Mouse (Mus musculus): ENCODE measurements around the gene Fam219b.

The Fam219b gene

DNA sequence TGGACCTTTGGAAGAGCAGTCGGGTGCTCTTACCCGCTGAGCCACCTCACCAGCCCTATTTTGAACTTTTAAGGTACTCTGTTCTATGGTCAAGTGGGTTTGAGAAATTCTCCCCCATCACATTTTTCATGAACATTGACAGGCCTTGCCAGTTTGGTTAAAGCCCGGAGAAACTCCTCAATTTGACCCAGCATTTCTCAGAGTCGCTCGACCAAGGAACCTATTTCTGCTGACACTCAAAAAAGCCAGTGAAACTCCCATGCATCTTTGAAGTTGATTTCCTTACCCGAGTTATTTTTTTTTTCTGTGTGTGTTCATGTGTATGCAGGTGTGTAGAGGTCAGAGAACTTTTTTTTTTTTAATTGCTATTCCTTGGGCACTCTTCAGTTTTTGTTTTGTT, 27.3 kb downstream of the Fam219b start:
- no peak for DNase-seq (ENCODE audit: low read depth, low spot score)

DNA sequence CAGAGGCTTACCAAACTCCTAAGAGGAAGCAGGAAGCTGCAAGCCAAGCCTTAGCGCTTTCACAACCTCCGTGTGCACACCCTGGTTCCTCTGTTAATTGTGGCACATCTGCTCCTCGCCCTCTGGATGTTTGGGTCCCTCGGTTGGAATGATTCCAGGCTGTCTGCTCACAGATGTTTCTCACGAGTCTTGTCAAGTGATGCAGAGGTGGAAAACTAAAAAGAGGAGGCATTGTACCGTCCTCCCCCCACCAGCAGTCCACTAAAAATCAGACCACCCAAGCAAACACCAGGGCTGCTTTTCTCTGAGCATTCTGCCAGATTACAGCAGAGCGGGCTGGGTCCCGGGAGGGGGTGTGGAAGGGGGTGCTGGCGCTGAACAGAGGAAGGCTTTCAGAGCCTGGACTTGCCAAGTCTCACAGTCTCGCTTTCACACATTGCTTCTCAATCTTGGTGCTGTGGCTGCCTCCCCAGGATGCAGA, 28.5 kb downstream of the Fam219b start:
- DNase-seq (ENCODE audit: low read depth, low spot score): no peak

DNA sequence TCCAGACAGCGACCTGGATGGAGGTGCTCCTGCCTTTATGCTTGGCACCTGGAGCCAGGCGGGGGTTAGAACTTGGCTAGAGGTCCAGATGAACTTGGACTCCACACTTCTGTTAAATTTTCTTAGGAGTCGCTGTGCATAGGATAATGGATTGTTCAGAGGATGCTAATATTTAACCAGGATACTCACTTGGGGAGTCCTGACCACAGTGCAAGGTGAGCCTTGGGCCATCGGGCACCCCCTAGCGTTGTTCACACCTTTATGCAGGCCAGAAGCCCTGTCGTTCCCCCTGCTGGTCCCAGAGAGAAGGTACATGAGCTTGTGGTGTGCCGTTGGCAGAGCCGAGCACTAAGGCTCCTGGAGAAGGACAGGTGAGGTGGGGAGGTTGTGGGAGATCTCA, 29.5 kb downstream of the Fam219b start:
- no peak for DNase-seq (ENCODE audit: low read depth, low spot score)

DNA sequence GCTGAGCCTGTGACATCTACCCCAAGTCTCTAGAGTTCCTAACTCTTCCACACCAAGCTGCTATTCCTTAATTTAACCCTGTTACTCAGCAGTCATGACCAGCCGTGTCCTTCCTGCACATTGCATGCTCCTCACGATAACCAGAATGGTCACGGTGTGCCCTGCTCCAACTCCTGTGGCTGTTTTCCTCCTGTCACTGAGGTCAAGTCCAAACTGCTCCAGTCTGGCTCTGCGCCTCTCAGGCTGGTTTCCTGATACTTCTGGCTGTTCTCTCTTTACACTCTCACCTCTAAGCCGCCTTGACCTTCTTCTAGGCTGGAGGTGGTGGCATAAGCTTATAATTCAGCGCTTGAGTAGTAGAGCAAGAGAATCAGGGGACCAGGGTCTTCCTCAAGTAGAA, 31.2 kb downstream of the Fam219b start:
- DNase-seq (ENCODE audit: low read depth, low spot score): no peak

DNA sequence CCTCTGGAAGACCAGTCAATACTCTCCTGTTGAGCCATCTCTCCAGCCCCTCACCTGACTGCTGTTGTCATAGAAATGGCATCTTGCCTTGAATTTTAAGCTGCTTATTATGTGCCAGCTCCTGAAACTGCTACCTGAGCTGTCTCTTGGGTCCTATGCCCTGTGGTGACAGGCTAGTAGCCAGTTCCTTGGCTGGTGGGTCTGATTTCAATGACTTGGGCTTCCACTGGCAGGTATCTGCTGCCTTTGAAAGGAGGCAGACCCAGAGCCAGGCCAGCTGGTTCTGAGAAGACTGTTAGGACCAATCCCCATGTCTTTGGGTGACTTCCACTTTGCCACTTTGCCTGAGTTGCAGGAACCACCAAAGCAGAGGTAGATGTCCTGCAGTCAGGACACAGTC, 37.1 kb downstream of the Fam219b start:
- DNase-seq (ENCODE audit: low read depth, low spot score): no peak

DNA sequence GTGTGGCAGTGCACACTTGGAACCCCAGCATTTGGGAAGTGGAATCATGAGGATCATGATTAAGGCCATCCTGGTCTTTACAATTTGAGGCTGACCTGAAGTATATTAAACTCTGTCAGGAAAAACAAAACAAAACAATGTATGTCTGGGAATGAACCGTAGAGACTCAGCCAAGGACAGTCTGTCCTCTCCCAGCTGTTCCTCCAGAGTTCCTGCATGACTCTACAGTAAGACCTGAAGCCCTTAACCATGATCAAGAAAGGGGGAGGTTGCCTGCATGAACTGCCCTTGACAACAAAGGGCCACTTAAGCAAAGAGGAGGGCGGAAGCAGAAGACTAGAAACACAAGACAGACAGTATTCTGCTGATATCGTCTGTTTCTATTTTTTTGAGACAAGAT, 38.2 kb downstream of the Fam219b start:
- no peak for DNase-seq (ENCODE audit: low read depth, low spot score)

DNA sequence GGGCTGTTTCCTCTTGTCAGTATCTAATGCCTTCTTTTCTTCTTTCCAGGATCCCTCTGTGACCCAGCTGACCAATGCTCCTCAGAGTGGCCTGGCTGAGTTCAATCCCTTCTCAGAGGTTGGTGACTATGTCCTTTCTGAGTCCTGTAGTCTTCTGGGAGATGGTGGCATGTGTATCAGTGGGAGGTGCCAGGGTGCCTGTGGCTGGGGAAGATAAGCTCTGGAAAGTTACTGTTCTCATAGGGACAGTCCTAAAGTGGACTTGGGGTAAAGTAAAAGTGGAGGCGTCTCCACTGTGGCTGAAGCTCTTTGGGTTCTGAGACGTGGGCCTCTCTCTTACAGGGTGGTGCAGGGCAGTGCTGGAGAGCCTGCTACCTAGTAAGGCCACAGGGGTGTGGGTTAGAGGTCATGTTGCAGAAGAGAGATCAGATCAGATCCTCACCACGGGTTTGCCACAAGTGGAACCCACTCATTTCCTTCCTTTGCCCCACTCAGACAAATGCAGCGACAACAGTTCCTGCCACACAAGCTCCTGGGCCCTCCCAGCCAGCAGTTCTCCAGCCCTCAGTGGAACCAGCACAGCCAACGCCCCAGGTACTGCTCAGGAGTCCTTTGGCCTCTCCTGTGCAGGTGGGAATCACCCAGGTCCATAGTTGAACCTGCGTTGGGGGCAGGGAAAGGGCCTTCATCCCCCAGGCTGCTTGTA, 40.0 kb downstream of the Fam219b start:
- no peak for DNase-seq (ENCODE audit: low read depth, low spot score)

DNA sequence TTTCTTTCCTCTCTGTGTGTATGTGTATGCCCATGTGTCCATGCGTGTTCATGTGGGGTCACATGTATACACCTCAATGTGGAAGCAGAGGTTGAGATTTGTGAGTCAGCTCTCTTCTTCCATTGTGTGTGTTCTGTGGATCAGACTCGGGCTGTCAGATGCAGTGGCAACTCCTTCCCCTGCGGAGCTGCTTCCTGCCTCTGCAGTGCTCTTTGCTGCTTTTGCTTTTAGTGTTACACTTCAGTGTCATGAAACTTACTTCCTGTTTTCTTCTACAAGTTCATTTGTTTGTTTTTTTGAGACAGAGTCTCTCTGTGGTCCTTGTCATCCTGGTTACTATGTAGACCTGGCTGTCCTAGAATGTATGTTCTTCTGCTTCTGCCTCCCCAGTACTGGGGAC, 47.7 kb downstream of the Fam219b start:
- no peak for DNase-seq (ENCODE audit: low read depth, low spot score)

DNA sequence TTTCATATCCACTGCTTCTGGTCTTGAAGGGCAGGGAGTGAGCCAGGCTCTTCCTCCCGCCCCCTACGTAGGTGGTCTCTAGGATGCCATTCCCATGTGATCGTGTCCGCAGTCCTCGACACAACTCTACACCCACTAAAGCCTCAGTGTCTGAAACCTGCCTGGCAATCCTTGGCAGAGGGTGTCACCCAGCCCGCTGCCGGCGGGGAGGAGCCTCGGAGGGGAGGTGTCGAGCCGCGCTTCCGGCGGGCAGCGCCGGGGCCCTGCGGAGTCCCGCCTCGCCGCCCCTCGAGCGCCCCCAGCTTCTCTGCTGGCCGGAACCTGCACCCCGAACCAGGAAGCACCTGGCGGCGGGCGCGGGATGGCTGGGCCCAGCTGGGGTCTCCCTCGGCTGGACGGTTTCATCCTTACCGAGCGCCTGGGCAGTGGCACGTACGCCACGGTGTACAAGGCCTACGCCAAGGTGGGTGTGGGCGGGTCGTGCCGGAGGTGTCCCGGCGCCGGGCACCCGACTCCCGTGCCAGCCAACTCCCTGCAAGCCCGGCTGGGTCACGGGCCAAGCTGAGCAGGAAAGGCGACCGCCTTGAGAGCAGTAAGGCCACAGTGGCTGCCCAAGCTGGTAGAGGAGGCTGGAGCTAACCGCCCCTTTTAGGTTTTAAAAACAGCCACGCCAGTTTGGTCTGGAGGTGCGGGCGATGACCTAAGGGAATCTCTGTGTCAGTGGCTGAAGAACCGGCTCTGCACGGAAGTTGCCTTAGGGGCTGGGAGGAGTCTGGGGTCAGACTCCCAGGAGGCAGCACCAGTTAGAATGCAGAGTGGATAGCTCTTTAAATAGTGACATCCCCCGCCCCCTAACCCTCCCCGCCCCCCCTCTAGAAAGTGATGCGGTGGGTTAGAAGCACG, 52.1 kb downstream of the Fam219b start, which contains the start of gene Ulk3:
Gene Ulk3, plus strand, starts transcription at position 229 of the 903 bp plus-strand sequence.
- no peak for DNase-seq (ENCODE audit: low read depth, low spot score)

DNA sequence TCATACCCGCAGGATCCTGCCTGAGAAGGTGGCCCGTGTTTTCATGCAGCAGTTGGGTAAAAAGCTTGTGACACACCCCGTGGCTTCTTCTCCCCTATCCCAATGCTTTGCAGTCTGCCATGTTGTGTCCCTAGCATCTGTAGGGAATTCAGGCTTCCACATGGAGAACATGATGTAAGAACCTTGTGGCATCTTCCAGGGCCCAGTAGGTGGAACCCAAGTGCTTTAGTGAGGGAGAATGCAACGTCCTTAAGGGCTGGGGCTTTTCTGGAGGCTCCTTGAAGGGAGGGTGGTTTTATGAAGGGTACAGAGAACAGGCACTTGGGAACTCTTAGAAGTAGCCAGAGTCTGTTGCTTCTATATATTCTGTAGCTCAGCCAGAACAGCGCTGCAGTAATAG, 53.4 kb downstream of the Fam219b start:
- DNase-seq (ENCODE audit: low read depth, low spot score): no peak

All from brain, embryonic 18.5 days (tissue).